8 mouse cellular contexts compared by ENCODE assay signal in genomic region chr7:16874190-16874589, GRCm38 (mm10). TPM values are rescaled to one million over a fixed set of nuclear protein-coding genes. Genes with fewer than 3 reads are reported as not detected.
A peak's percentile ranks its signal among the peaks of the same experiment; 100 is the strongest.
DNase-seq lines count a peak whose midpoint lies in the region; ATAC-seq and TF ChIP-seq lines count a peak whose summit lies in the region.

No protein-coding gene starts in this region.

- H3K9me3 ChIP-seq in heart, embryonic 14.5 days (ENCODE audit: control insufficient read depth, low read length) = no peaks in the 10 kb centered on the region
- H3K9me3 ChIP-seq in liver, embryonic 14.5 days (ENCODE audit: control insufficient read depth, low read length) = no peaks in the 10 kb centered on the region

- H3K36me3 ChIP-seq in heart, embryonic 14.5 days (ENCODE audit: control insufficient read depth, insufficient read depth, low read length) = peaks cover 33% of the 10 kb centered on the region
- no peaks in the 10 kb centered on the region for H3K36me3 ChIP-seq in liver, embryonic 14.5 days (replicated peaks; ENCODE audit: control insufficient read depth, insufficient read depth, low read depth)

- peaks cover 6 to 20% of the 10 kb centered on the region in 2 experiments; a peak in 3 of 4 replicates for H3K4me1 ChIP-seq in heart, embryonic 14.5 days (ENCODE audit: control insufficient read depth in 2 of 2, insufficient read depth in 2 of 2, low read length in 2 of 2)
- peaks cover 4 to 7% of the 10 kb centered on the region in 2 experiments for H3K4me1 ChIP-seq in liver, embryonic 14.5 days (replicated peaks; ENCODE audit: control insufficient read depth in 2 of 2, insufficient read depth in 2 of 2, low read length in 1 of 2)

- no peaks in the 10 kb centered on the region for H3K27me3 ChIP-seq in heart, embryonic 14.5 days (ENCODE audit: control insufficient read depth, insufficient read depth, low read length)
- peaks cover 11% of the 10 kb centered on the region for H3K27me3 ChIP-seq in liver, embryonic 14.5 days (ENCODE audit: control insufficient read depth, insufficient read depth, low read length)

- no peak for TF ChIP-seq EP300 in liver, embryonic 14.5 days (IDR thresholded peaks at IDR 0.05; ENCODE audit: low read depth)

- peak; percentile 92 for TF ChIP-seq CTCF in brain, embryonic 14.5 days (IDR thresholded peaks at IDR 0.05; ENCODE audit: borderline replicate concordance, extremely low read depth, insufficient read depth, insufficient read length)
- peak; percentile 97 for TF ChIP-seq CTCF in liver, embryonic 14.5 days (IDR thresholded peaks at IDR 0.05; ENCODE audit: low read depth)

- peak overlapping the region; percentile 86 to 89 for H3K27ac ChIP-seq in heart, embryonic 14.5 days (replicated peaks in 1 of 2; ENCODE audit: control insufficient read depth in 1 of 2, insufficient read depth in 1 of 2, low read depth in 2 of 2, low read length in 2 of 2)
- H3K27ac ChIP-seq in liver, embryonic 14.5 days = no peak overlapping the region; the same call in 1 of the 2 replicates

- DNase-seq in CD4-positive, CD25-positive, alpha-beta regulatory T cell, adult 2 months (ENCODE audit: low read depth, low spot score) = peak; percentile 91
- DNase-seq in brain, embryonic 14.5 days (ENCODE audit: low read depth) = peak; percentile 88
- peak; percentile 71 for DNase-seq in fibroblast of lung, adult 2 months (ENCODE audit: low read depth)
- peak; percentile 80 for DNase-seq in kidney, postnatal 14 days
- peak; percentile 49 to 62 (median 53) for DNase-seq in liver, embryonic 14.5 days (ENCODE audit: low read depth in 3 of 3, low spot score in 3 of 3)
- DNase-seq in neural tube, embryonic 10.5 days (ENCODE audit: extremely low spot score, low spot score) = peak; percentile 75
- DNase-seq in telencephalon, adult 2 months (ENCODE audit: low read depth, low spot score) = peak; percentile 76

- peak overlapping the region; percentile 23 to 27 for H3K4me3 ChIP-seq in heart, embryonic 14.5 days (ENCODE audit: control insufficient read depth in 1 of 2, insufficient read depth in 1 of 2, low read depth in 1 of 2, low read length in 2 of 2)
- H3K4me3 ChIP-seq in liver, embryonic 14.5 days (ENCODE audit: insufficient read depth in 1 of 2, low read depth in 2 of 2, low read length in 2 of 2) = peak overlapping the region in 1 of 2 experiments; percentile 23; a peak in 2 of 4 replicates

- TF ChIP-seq POLR2A in brain, embryonic 14.5 days (IDR thresholded peaks at IDR 0.05; ENCODE audit: borderline replicate concordance, extremely low read depth, insufficient read depth, insufficient read length, poor library complexity, severe bottlenecking) = no peak

- WGBS in heart, embryonic 14.5 days = 4% methylated on average over 17 of the region's 17 CpGs
- 2% methylated on average over 17 of the region's 17 CpGs for WGBS in liver, embryonic 14.5 days (ENCODE audit: insufficient replicate concordance)

- ATAC-seq in heart, embryonic 14.5 days (ENCODE audit: insufficient number of reproducible peaks, insufficient read depth, low FRiP score, low read depth) = no peak
- ATAC-seq in liver, embryonic 14.5 days (ENCODE audit: insufficient read depth) = no peak

- peak overlapping the region; percentile 58 for H3K4me2 ChIP-seq in heart, embryonic 14.5 days (ENCODE audit: low read length)
- peak overlapping the region; percentile 73 for H3K4me2 ChIP-seq in liver, embryonic 14.5 days (ENCODE audit: low read depth)

- H3K9ac ChIP-seq in heart, embryonic 14.5 days (ENCODE audit: low read length) = peak overlapping the region; percentile 25
- no peak overlapping the region for H3K9ac ChIP-seq in liver, embryonic 14.5 days (replicated peaks)

RNA-seq across cellular contexts. Expression of gene Dact3, which starts 0.9 kb away (rescaled TPM):
- 41.7 and 43.6 TPM in 2 replicates for polyA plus RNA-seq in brain, embryonic 14.5 days (2012; rRNA removed)
- polyA plus RNA-seq in heart, embryonic 14.5 days (2014; fragmentation: Nextera tagmentation; extraction: Ambion mirVana) = 13.2 and 13.8 TPM in 2 replicates
- polyA plus RNA-seq in liver, embryonic 14.5 days (2012; rRNA removed) = 0.68 and 0.92 TPM in 2 replicates
- 0.09 and 0.14 TPM in 2 replicates for polyA plus RNA-seq in liver, embryonic 14.5 days (2014; fragmentation: Nextera tagmentation; extraction: Ambion mirVana)

RNA-seq across cellular contexts. Expression of gene Gng8, which starts 17.4 kb away (rescaled TPM):
- polyA plus RNA-seq in brain, embryonic 14.5 days (2012; rRNA removed) = 11.5 and 15.5 TPM in 2 replicates
- polyA plus RNA-seq in heart, embryonic 14.5 days (2014; fragmentation: Nextera tagmentation; extraction: Ambion mirVana) = 4.2 and 6.9 TPM in 2 replicates
- 0.44 and 0.47 TPM in 2 replicates for polyA plus RNA-seq in liver, embryonic 14.5 days (2012; rRNA removed)
- polyA plus RNA-seq in liver, embryonic 14.5 days (2014; fragmentation: Nextera tagmentation; extraction: Ambion mirVana) = not detected in 2 replicates

RNA-seq across cellular contexts. Expression of gene Prkd2, which starts 31.5 kb away (rescaled TPM):
- 13.9 and 14.0 TPM in 2 replicates for polyA plus RNA-seq in brain, embryonic 14.5 days (2012; rRNA removed)
- 11.2 and 12.5 TPM in 2 replicates for polyA plus RNA-seq in heart, embryonic 14.5 days (2014; fragmentation: Nextera tagmentation; extraction: Ambion mirVana)
- polyA plus RNA-seq in liver, embryonic 14.5 days (2012; rRNA removed) = 2.5 and 3.2 TPM in 2 replicates
- polyA plus RNA-seq in liver, embryonic 14.5 days (2014; fragmentation: Nextera tagmentation; extraction: Ambion mirVana) = 1.8 and 2.2 TPM in 2 replicates

RNA-seq across cellular contexts. Expression of gene Ptgir, which starts 32.1 kb away (rescaled TPM):
- polyA plus RNA-seq in brain, embryonic 14.5 days (2012; rRNA removed) = 0.47 and 0.75 TPM in 2 replicates
- 0.38 and 0.57 TPM in 2 replicates for polyA plus RNA-seq in heart, embryonic 14.5 days (2014; fragmentation: Nextera tagmentation; extraction: Ambion mirVana)
- 0.84 and 0.87 TPM in 2 replicates for polyA plus RNA-seq in liver, embryonic 14.5 days (2012; rRNA removed)
- polyA plus RNA-seq in liver, embryonic 14.5 days (2014; fragmentation: Nextera tagmentation; extraction: Ambion mirVana) = 0.88 and 1.2 TPM in 2 replicates

RNA-seq across cellular contexts. Expression of gene Calm3, which starts 49.7 kb away (rescaled TPM):
- polyA plus RNA-seq in brain, embryonic 14.5 days (2012; rRNA removed) = 580 and 837 TPM in 2 replicates
- polyA plus RNA-seq in heart, embryonic 14.5 days (2014; fragmentation: Nextera tagmentation; extraction: Ambion mirVana) = 119 and 152 TPM in 2 replicates
- 72.2 and 90.3 TPM in 2 replicates for polyA plus RNA-seq in liver, embryonic 14.5 days (2012; rRNA removed)
- 115 and 122 TPM in 2 replicates for polyA plus RNA-seq in liver, embryonic 14.5 days (2014; fragmentation: Nextera tagmentation; extraction: Ambion mirVana)
